In genomic region chr8:122766647-122767200, GRCm38 (mm10) we compare ENCODE assay signal across 20 mouse cellular contexts. TPM values are rescaled to one million over a fixed set of nuclear protein-coding genes. Genes with fewer than 3 reads are reported as not detected.
DNase-seq lines count a peak whose midpoint lies in the region; ATAC-seq and TF ChIP-seq lines count a peak whose summit lies in the region.
"Had no signal": no experiment of that assay in that cellular context is flagged by ENCODE, and none has a peak within 500 bp of the region (broad histone marks: within the 10 kb centered on the region; RNA-seq: fewer than 3 reads in every experiment).

No protein-coding gene starts in this region.

- H3K27me3 ChIP-seq in hindbrain, embryonic 11.5 days (ENCODE audit: control insufficient read depth, insufficient read depth, low read length): no peaks in the 10 kb centered on the region; the same call in 1 of the 2 replicates
- no peaks in the 10 kb centered on the region for H3K27me3 ChIP-seq in hindbrain, embryonic 14.5 days (ENCODE audit: control insufficient read depth, insufficient read depth, low read length)
- H3K27me3 ChIP-seq in midbrain, embryonic 10.5 days (ENCODE audit: low read depth, poor library complexity, severe bottlenecking): no peaks in the 10 kb centered on the region
- H3K27me3 ChIP-seq in midbrain, postnatal 0 days (ENCODE audit: insufficient read depth, low read length): no peaks in the 10 kb centered on the region
- H3K27me3 ChIP-seq in MEL (ENCODE audit: control insufficient read depth in 1 of 2, insufficient read depth in 2 of 2, low read length in 2 of 2): no peaks in the 10 kb centered on the region
- H3K27me3 ChIP-seq: neural tube, embryonic 12.5 days; stomach, embryonic 15.5 days had no signal

- H3K4me3 ChIP-seq in hindbrain, embryonic 11.5 days (ENCODE audit: low read depth, low read length): no peak overlapping the region
- no peak overlapping the region for H3K4me3 ChIP-seq in hindbrain, embryonic 14.5 days (replicated peaks; ENCODE audit: low read length)
- no peak overlapping the region for H3K4me3 ChIP-seq in midbrain, embryonic 10.5 days
- H3K4me3 ChIP-seq in midbrain, postnatal 0 days (ENCODE audit: low read depth, low read length): no peak overlapping the region
- H3K4me3 ChIP-seq in MEL (ENCODE audit: control insufficient read depth in 1 of 2, insufficient read depth in 1 of 2, low read depth in 2 of 2, low read length in 2 of 2): no peak overlapping the region; a peak in 1 of 4 replicates
- H3K4me3 ChIP-seq: embryonic facial prominence, embryonic 10.5 days; forebrain, embryonic 12.5 days; neural tube, embryonic 12.5 days; stomach, embryonic 15.5 days had no signal

- H3K9ac ChIP-seq in hindbrain, embryonic 11.5 days (ENCODE audit: low read depth, low read length): no peak overlapping the region
- no peak overlapping the region for H3K9ac ChIP-seq in hindbrain, embryonic 14.5 days
- no peak overlapping the region for H3K9ac ChIP-seq in midbrain, postnatal 0 days (replicated peaks; ENCODE audit: low read length, poor library complexity, severe bottlenecking)
- peak overlapping the region; percentile 52 for H3K9ac ChIP-seq in MEL (ENCODE audit: control insufficient read depth, low read depth, low read length, poor library complexity, severe bottlenecking)
- H3K9ac ChIP-seq: forebrain, embryonic 12.5 days; neural tube, embryonic 12.5 days; stomach, embryonic 15.5 days had no signal

- peak; percentile 2 for DNase-seq in hindbrain, embryonic 11.5 days (ENCODE audit: low spot score)
- DNase-seq in hindbrain, embryonic 14.5 days (ENCODE audit: low spot score): no peak
- no peak for DNase-seq in midbrain, embryonic 10.5 days (ENCODE audit: low spot score)
- no peak for DNase-seq in midbrain, postnatal 0 days (ENCODE audit: low spot score)
- no peak for DNase-seq in MEL (ENCODE audit: low read depth, low spot score)
- peak; percentile 77 for DNase-seq in adrenal gland, postnatal 10 days
- no peak for DNase-seq in lung, postnatal 36 days
- no peak for DNase-seq in layer of hippocampus, postnatal 25 days (ENCODE audit: extremely low spot score in 1 of 2, low spot score in 1 of 2)
- DNase-seq: cerebellum, adult 2 months; heart, adult 11 months; heart, postnatal 36 days; kidney, adult 11 months; layer of hippocampus, postnatal 36 days; right cerebral cortex, postnatal 25 days had no signal

- H3K9me3 ChIP-seq in hindbrain, embryonic 11.5 days (ENCODE audit: control insufficient read depth, low read length): no peaks in the 10 kb centered on the region
- no peaks in the 10 kb centered on the region for H3K9me3 ChIP-seq in hindbrain, embryonic 14.5 days (ENCODE audit: control insufficient read depth, low read length)
- no peaks in the 10 kb centered on the region for H3K9me3 ChIP-seq in midbrain, embryonic 10.5 days (replicated peaks)
- H3K9me3 ChIP-seq in midbrain, postnatal 0 days (ENCODE audit: low read length): no peaks in the 10 kb centered on the region
- H3K9me3 ChIP-seq in MEL (replicated peaks; ENCODE audit: insufficient read depth, low read length): no peaks in the 10 kb centered on the region
- H3K9me3 ChIP-seq: embryonic facial prominence, embryonic 10.5 days; forebrain, embryonic 12.5 days; G1E; neural tube, embryonic 12.5 days; stomach, embryonic 15.5 days had no signal

- WGBS in hindbrain, embryonic 11.5 days: 69% methylated on average over 8 of the region's 8 CpGs
- WGBS in hindbrain, embryonic 14.5 days: 53% methylated on average over 8 of the region's 8 CpGs
- WGBS in midbrain, embryonic 10.5 days: 69% methylated on average over 8 of the region's 8 CpGs
- WGBS in midbrain, postnatal 0 days: 42% methylated on average over 8 of the region's 8 CpGs

- ATAC-seq in hindbrain, embryonic 11.5 days (ENCODE audit: low FRiP score): no peak
- ATAC-seq in hindbrain, embryonic 14.5 days (ENCODE audit: low FRiP score): no peak
- no peak for ATAC-seq in midbrain, postnatal 0 days (ENCODE audit: low FRiP score)

- no peak for TF ChIP-seq EP300 in MEL (IDR thresholded peaks at IDR 0.05; ENCODE audit: low read depth in 1 of 2, low read length in 2 of 2)

- peaks cover 12% of the 10 kb centered on the region for H3K79me2 ChIP-seq in MEL (ENCODE audit: control insufficient read depth, insufficient read depth, low read length, poor library complexity)

- no peak overlapping the region for H3K27ac ChIP-seq in hindbrain, embryonic 11.5 days (ENCODE audit: low read depth, low read length)
- no peak overlapping the region for H3K27ac ChIP-seq in hindbrain, embryonic 14.5 days
- 0 out of 2 replicates have a peak overlapping the region, but pooled peaks have one; percentile 13 for H3K27ac ChIP-seq in midbrain, embryonic 10.5 days (replicated peaks)
- H3K27ac ChIP-seq in midbrain, postnatal 0 days (ENCODE audit: low read depth, low read length): no peak overlapping the region
- H3K27ac ChIP-seq in MEL (ENCODE audit: control insufficient read depth, low read depth, low read length): peak overlapping the region; percentile 74
- H3K27ac ChIP-seq: embryonic facial prominence, embryonic 10.5 days; forebrain, embryonic 12.5 days; kidney, postnatal 0 days; neural tube, embryonic 12.5 days; stomach, embryonic 15.5 days had no signal

- no peaks in the 10 kb centered on the region for H3K36me3 ChIP-seq in hindbrain, embryonic 11.5 days (ENCODE audit: control insufficient read depth, insufficient read depth, low read length)
- H3K36me3 ChIP-seq in hindbrain, embryonic 14.5 days (replicated peaks; ENCODE audit: control insufficient read depth, insufficient read depth): no peaks in the 10 kb centered on the region
- H3K36me3 ChIP-seq in midbrain, embryonic 10.5 days: no peaks in the 10 kb centered on the region
- H3K36me3 ChIP-seq in midbrain, postnatal 0 days (ENCODE audit: insufficient read depth, low read length): no peaks in the 10 kb centered on the region
- H3K36me3 ChIP-seq in MEL (ENCODE audit: control insufficient read depth in 1 of 2, insufficient read depth in 2 of 2, low read length in 2 of 2): peaks cover 0 to 50% of the 10 kb centered on the region in 2 experiments; a peak in 2 of 4 replicates
- H3K36me3 ChIP-seq: embryonic facial prominence, embryonic 10.5 days; forebrain, embryonic 12.5 days; G1E; neural tube, embryonic 12.5 days; stomach, embryonic 15.5 days had no signal

- no peak overlapping the region for H3K4me2 ChIP-seq in hindbrain, embryonic 11.5 days (replicated peaks; ENCODE audit: low read depth, low read length)
- no peak overlapping the region for H3K4me2 ChIP-seq in hindbrain, embryonic 14.5 days (replicated peaks)
- no peak overlapping the region for H3K4me2 ChIP-seq in midbrain, postnatal 0 days (ENCODE audit: low read depth, low read length, poor library complexity, severe bottlenecking)
- H3K4me2 ChIP-seq: forebrain, embryonic 12.5 days; neural tube, embryonic 12.5 days; stomach, embryonic 15.5 days had no signal

- TF ChIP-seq RAD21 in MEL (IDR thresholded peaks at IDR 0.05; ENCODE audit: low read depth, low read length): no peak

- no peak for TF ChIP-seq POLR2A in MEL (IDR thresholded peaks at IDR 0.05; ENCODE audit: control insufficient read depth in 1 of 2, insufficient read depth in 1 of 2, low read depth in 1 of 2, low read length in 2 of 2, poor library complexity in 1 of 2)

- H3K4me1 ChIP-seq in hindbrain, embryonic 11.5 days (replicated peaks; ENCODE audit: control insufficient read depth, insufficient read depth, low read length): no peaks in the 10 kb centered on the region
- H3K4me1 ChIP-seq in hindbrain, embryonic 14.5 days (replicated peaks; ENCODE audit: control insufficient read depth, insufficient read depth, low read length): 0 out of 2 replicates have a peak, but pooled peaks cover 6% of the 10 kb centered on the region
- H3K4me1 ChIP-seq in midbrain, embryonic 10.5 days: peaks cover 10% of the 10 kb centered on the region
- no peaks in the 10 kb centered on the region for H3K4me1 ChIP-seq in midbrain, postnatal 0 days (ENCODE audit: insufficient read depth, low read length)
- peaks cover 44 to 54% of the 10 kb centered on the region in 2 experiments for H3K4me1 ChIP-seq in MEL (ENCODE audit: control insufficient read depth in 1 of 2, insufficient read depth in 2 of 2, low read length in 2 of 2)

- TF ChIP-seq CTCF in midbrain, postnatal 0 days (IDR thresholded peaks at IDR 0.05): no peak
- no peak for TF ChIP-seq CTCF in MEL (IDR thresholded peaks at IDR 0.05 in 2 of 3, conservative IDR thresholded peaks at IDR 0.05 in 1 of 3; ENCODE audit: control insufficient read depth in 1 of 3, insufficient read depth in 1 of 3, low read depth in 2 of 3, low read length in 3 of 3, poor library complexity in 1 of 3, severe bottlenecking in 1 of 3)

TF ChIP-seq in MEL, 35 proteins besides CTCF, POLR2A, EP300 and RAD21 (continues in another document):
- TF ChIP-seq MEF2A (IDR thresholded peaks at IDR 0.05; ENCODE audit: extremely low read depth, insufficient replicate concordance, low read depth, low read length, poor library complexity, severe bottlenecking): no peak
- TF ChIP-seq MAZ (IDR thresholded peaks at IDR 0.05; ENCODE audit: low read depth, low read length): no peak
- TF ChIP-seq GATA1 (IDR thresholded peaks at IDR 0.05; ENCODE audit: low read depth, low read length): no peak
- no peak for TF ChIP-seq GABPA (IDR thresholded peaks at IDR 0.05; ENCODE audit: low read depth, low read length)
- TF ChIP-seq POLR2AphosphoS5 (IDR thresholded peaks at IDR 0.05; ENCODE audit: borderline replicate concordance, low read depth, low read length): no peak; the same call in 1 of the 2 replicates
- no peak for TF ChIP-seq MYB (IDR thresholded peaks at IDR 0.05; ENCODE audit: low read depth, low read length)
- TF ChIP-seq BHLHE40 (IDR thresholded peaks at IDR 0.05; ENCODE audit: borderline replicate concordance, low read depth, low read length): no peak
- TF ChIP-seq CHD2 (IDR thresholded peaks at IDR 0.05; ENCODE audit: low read length): no peak
- TF ChIP-seq ETS1 (IDR thresholded peaks at IDR 0.05; ENCODE audit: low read depth, low read length): no peak
- TF ChIP-seq JUND (IDR thresholded peaks at IDR 0.05; ENCODE audit: low read depth, low read length): no peak
- TF ChIP-seq ZNF384 (IDR thresholded peaks at IDR 0.05; ENCODE audit: low read depth, low read length): no peak
- no peak for TF ChIP-seq RCOR1 (IDR thresholded peaks at IDR 0.05; ENCODE audit: low read depth, low read length)

RNA-seq across cellular contexts. Expression of gene Acsf3, which starts 8.6 kb away (rescaled TPM):
- polyA plus RNA-seq in hindbrain, embryonic 11.5 days (2014; fragmentation: Nextera tagmentation; extraction: Ambion mirVana): 11.5 and 15.4 TPM in 2 replicates
- polyA plus RNA-seq in hindbrain, embryonic 14.5 days (2014; fragmentation: Nextera tagmentation; extraction: Ambion mirVana): 14.5 and 16.5 TPM in 2 replicates
- 17.8 and 18.6 TPM in 2 replicates for polyA plus RNA-seq in midbrain, embryonic 10.5 days (2016; fragmentation: Nextera tagmentation; extraction: Ambion mirVana)
- total RNA-seq in midbrain, postnatal 0 days (2014; rRNA removed): 22.1 and 22.7 TPM in 2 replicates
- polyA plus RNA-seq in midbrain, postnatal 0 days (2015; fragmentation: Nextera tagmentation; extraction: Ambion mirVana): 18.8 and 18.9 TPM in 2 replicates
- 17.8 and 19.4 TPM in 2 replicates for total RNA-seq in MEL (2012; rRNA removed)
- polyA plus RNA-seq in MEL (2012; ENCODE audit: insufficient read depth in 1 of 2, insufficient read length in 2 of 2, low read depth in 1 of 2, low replicate concordance in 2 of 2, missing spikeins in 1 of 2): 10 to 100 TPM in 1 of 2 experiments, not detected in 1; 37.2 TPM
- 10 to 100 TPM; 54.3 to 64.8 TPM for total RNA-seq in adrenal gland, postnatal 10 days (2021)
- 10 to 100 TPM; 14.8 to 22.0 TPM for total RNA-seq in layer of hippocampus, postnatal 25 days (2021)

Comparison
In these comparisons a context has a peak if more than half of its experiments do, and no peak if none do; other contexts are left out.
1. DNase-seq: peak in hindbrain, embryonic 11.5 days (single experiment) and adrenal gland, postnatal 10 days (single experiment); none in hindbrain, embryonic 14.5 days (single experiment), midbrain, embryonic 10.5 days (single experiment), midbrain, postnatal 0 days (single experiment), MEL (single experiment), lung, postnatal 36 days (single experiment) and layer of hippocampus, postnatal 25 days (0 of 2).
2. H3K27ac ChIP-seq: peak in midbrain, embryonic 10.5 days (single experiment) and MEL (single experiment); none in hindbrain, embryonic 11.5 days (single experiment), hindbrain, embryonic 14.5 days (single experiment) and midbrain, postnatal 0 days (single experiment).